Mouse (Mus musculus): ENCODE results near the gene Smarcb1.

GRCm38 (mm10) chr10:75872025-75872914 lies 49.1 kb downstream of the Smarcb1 start:
- TF ChIP-seq POLR2A (IDR thresholded peaks at IDR 0.05; ENCODE audit: borderline replicate concordance, extremely low read depth, insufficient read depth, insufficient read length, poor library complexity, severe bottlenecking) (no peak), CTCF (IDR thresholded peaks at IDR 0.05; ENCODE audit: borderline replicate concordance, extremely low read depth, insufficient read depth, insufficient read length) (no peak)

All from brain, embryonic 14.5 days (tissue).